In the genomic region with DNA sequence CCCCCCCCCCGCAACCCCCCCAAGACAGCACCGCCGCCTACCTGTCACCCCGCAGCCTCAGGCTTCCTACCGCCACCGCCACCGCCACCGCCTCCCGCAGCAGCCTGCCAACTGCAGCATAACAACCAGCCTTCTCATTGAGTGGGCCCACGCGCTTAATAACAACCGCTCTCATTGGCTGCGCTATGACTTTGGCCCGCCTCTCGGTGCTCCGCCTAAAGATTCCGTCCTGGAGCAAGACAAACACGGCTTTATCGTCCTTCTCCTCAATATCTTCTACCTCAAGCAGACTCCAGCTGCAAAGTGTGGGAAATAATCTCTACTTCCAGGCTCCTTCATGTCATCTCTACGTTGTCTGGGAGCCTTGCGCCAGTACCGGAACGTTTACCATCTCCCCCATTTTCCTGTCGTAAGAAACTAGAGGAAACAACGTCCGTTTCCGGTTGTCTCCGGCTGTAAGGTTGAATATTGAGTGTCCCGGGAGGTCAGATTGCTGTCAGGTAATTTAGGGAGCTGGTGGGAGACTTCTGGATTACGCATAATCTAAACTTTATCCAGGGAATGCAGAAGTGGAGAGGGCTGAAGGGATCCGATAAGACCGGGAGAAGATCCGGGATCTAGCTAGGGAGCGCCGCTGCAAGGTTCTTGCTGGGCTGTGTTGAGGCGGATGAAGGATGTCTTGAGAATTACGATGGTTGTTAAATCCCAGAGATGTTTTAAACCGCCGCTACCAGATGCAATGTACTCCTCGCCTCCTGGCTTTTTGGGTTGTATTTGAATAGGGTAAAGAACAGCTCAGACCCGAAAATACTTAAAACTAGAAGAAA, we compare ENCODE assay signal across 1 mouse cellular context.
TF ChIP-seq lines count a peak whose summit lies in the region.

Gene Fam126b (minus strand): TSS at position 153 of the 827 bp plus-strand sequence.
Gene Ndufb3 (plus strand): TSS at position 214 of the 827 bp plus-strand sequence.

TF ChIP-seq in myocyte, 11 proteins besides CTCF, POLR2A, EP300 and RAD21 (continued from another document):
- TF ChIP-seq E2F4 (IDR thresholded peaks at IDR 0.05; ENCODE audit: insufficient read depth) (no peak), POLR2AphosphoS2 (IDR thresholded peaks at IDR 0.05; ENCODE audit: insufficient read length, low read depth) (peak; percentile 76), MAX (IDR thresholded peaks at IDR 0.05; ENCODE audit: low read depth) (no peak), SRF (IDR thresholded peaks at IDR 0.05; ENCODE audit: control insufficient read depth, insufficient read length, low read depth) (peak; percentile 21)
